Mouse (Mus musculus) macrophage (primary cell): ENCODE data around the gene Zbtb16. TPM values are rescaled to one million over a fixed set of nuclear protein-coding genes. Genes with fewer than 3 reads are reported as not detected.

ENCODE experiments used
- H3K27ac ChIP-seq: fragments of 350-480 bp; formaldehyde crosslinking; 2 replicates; pipeline ENCODE4 v1.9.0; 2021
- H3K36me3 ChIP-seq: fragments of 350-480 bp; formaldehyde crosslinking; 2 replicates; pipeline ENCODE4 v1.9.0; 2021; ENCODE audit errors: inconsistent target
- H3K4me3 ChIP-seq: fragments of 350-480 bp; formaldehyde crosslinking; 2 replicates; pipeline ENCODE4 v1.9.0; 2021; ENCODE audit errors: inconsistent target
- H3K79me2 ChIP-seq: fragments of 350-480 bp; formaldehyde crosslinking; 2 replicates; pipeline ENCODE4 v1.9.0; 2021; ENCODE audit errors: inconsistent target
- WGBS: methylation state at CpG from one replicate; pipeline ENCODE4 v1.1.7; 2026; ENCODE audit warnings: inconsistent platforms; ENCODE audit not compliant: missing documents; 5-methylcytosine and 5-hydroxymethylcytosine counted together
- polyA plus RNA-seq: library from polyadenylated mRNA; stranded (reverse); fragments of 250-400 nt; gene quantifications from 3 replicates; pipeline ENCODE4 v1.2.4, GENCODE M21; 2018; ENCODE audit warnings: inconsistent platforms

Gene Zbtb16
- polyA plus RNA-seq, 1 experiment from 2014 or later = 0.62 TPM

- Histone ChIP-seq H3K27ac (no peak overlapping the region), H3K79me2 (no peaks in the 10 kb centered on the region), H3K4me3 (no peak overlapping the region), H3K36me3 (no peaks in the 10 kb centered on the region)
- 87% methylated on average over 5 of the region's 6 CpGs for WGBS
These were observed 102.9 kb downstream of the Zbtb16 start for GRCm38 (mm10) chr9:48733083-48733482.

- 92% methylated on average over 8 of the region's 8 CpGs for WGBS
These were observed 104.1 kb downstream of the Zbtb16 start for GRCm38 (mm10) chr9:48731651-48732536.

GRCm38 (mm10) chr9:48730446-48730979 is 105.5 kb downstream of the Zbtb16 start:
- Histone ChIP-seq H3K4me3 (no peak overlapping the region), H3K36me3 (no peaks in the 10 kb centered on the region), H3K79me2 (no peaks in the 10 kb centered on the region), H3K27ac (no peak overlapping the region)
- 97% methylated on average over 10 of the region's 10 CpGs for WGBS

More at GRCm38 (mm10) chr9:48731651-48732536, 104.1 kb downstream of the Zbtb16 start:
- H3K27ac ChIP-seq = no peak overlapping the region
- H3K36me3 ChIP-seq = no peaks in the 10 kb centered on the region
- H3K79me2 ChIP-seq = no peaks in the 10 kb centered on the region
- no peak overlapping the region for H3K4me3 ChIP-seq

GRCm38 (mm10) chr9:48729471-48729870 is 106.6 kb downstream of the Zbtb16 start:
- no peaks in the 10 kb centered on the region for H3K79me2 ChIP-seq
- no peaks in the 10 kb centered on the region for H3K36me3 ChIP-seq
- H3K27ac ChIP-seq = no peak overlapping the region
- 68% methylated on average over 3 of the region's 3 CpGs for WGBS
- H3K4me3 ChIP-seq = no peak overlapping the region

GRCm38 (mm10) chr9:48728731-48729123 is 107.3 kb downstream of the Zbtb16 start:
- no peak overlapping the region for H3K4me3 ChIP-seq
- H3K79me2 ChIP-seq = no peaks in the 10 kb centered on the region
- WGBS = 89% methylated on average over 13 of the region's 13 CpGs

GRCm38 (mm10) chr9:48728083-48728730 is 107.8 kb downstream of the Zbtb16 start:
- WGBS = 63% methylated on average over 9 of the region's 10 CpGs

More at GRCm38 (mm10) chr9:48728731-48729123, 107.3 kb downstream of the Zbtb16 start:
- Histone ChIP-seq H3K27ac (no peak overlapping the region), H3K36me3 (no peaks in the 10 kb centered on the region)

GRCm38 (mm10) chr9:48726341-48726740 is 109.7 kb downstream of the Zbtb16 start:
- H3K27ac ChIP-seq = no peak overlapping the region
- no peaks in the 10 kb centered on the region for H3K36me3 ChIP-seq
- 97% methylated on average over 8 of the region's 8 CpGs for WGBS

More at GRCm38 (mm10) chr9:48728083-48728730, 107.8 kb downstream of the Zbtb16 start:
- no peaks in the 10 kb centered on the region for H3K79me2 ChIP-seq
- no peak overlapping the region for H3K4me3 ChIP-seq
- no peak overlapping the region for H3K27ac ChIP-seq
- H3K36me3 ChIP-seq = no peaks in the 10 kb centered on the region

GRCm38 (mm10) chr9:48725918-48726317 is 110.1 kb downstream of the Zbtb16 start:
- Histone ChIP-seq H3K4me3 (no peak overlapping the region), H3K36me3 (no peaks in the 10 kb centered on the region), H3K27ac (no peak overlapping the region), H3K79me2 (no peaks in the 10 kb centered on the region)
- 96% methylated on average over 4 of the region's 4 CpGs for WGBS

More at GRCm38 (mm10) chr9:48726341-48726740, 109.7 kb downstream of the Zbtb16 start:
- Histone ChIP-seq H3K79me2 (no peaks in the 10 kb centered on the region), H3K4me3 (no peak overlapping the region)

GRCm38 (mm10) chr9:48725161-48725560 is 110.9 kb downstream of the Zbtb16 start:
- H3K79me2 ChIP-seq = no peaks in the 10 kb centered on the region

GRCm38 (mm10) chr9:48724733-48725132 is 111.3 kb downstream of the Zbtb16 start:
- Histone ChIP-seq H3K36me3 (no peaks in the 10 kb centered on the region), H3K4me3 (no peak overlapping the region), H3K79me2 (no peaks in the 10 kb centered on the region), H3K27ac (no peak overlapping the region)
- 97% methylated on average over 3 of the region's 3 CpGs for WGBS

More at GRCm38 (mm10) chr9:48725161-48725560, 110.9 kb downstream of the Zbtb16 start:
- no peak overlapping the region for H3K27ac ChIP-seq
- 97% methylated on average over 6 of the region's 6 CpGs for WGBS
- H3K36me3 ChIP-seq = no peaks in the 10 kb centered on the region
- H3K4me3 ChIP-seq = no peak overlapping the region

- WGBS = 47% methylated on average over 10 of the region's 10 CpGs
- Histone ChIP-seq H3K79me2 (no peaks in the 10 kb centered on the region), H3K27ac (no peak overlapping the region), H3K36me3 (no peaks in the 10 kb centered on the region), H3K4me3 (no peak overlapping the region)
These were observed 112.3 kb downstream of the Zbtb16 start for GRCm38 (mm10) chr9:48723511-48724304.

GRCm38 (mm10) chr9:48723025-48723424 is 113.0 kb downstream of the Zbtb16 start:
- Histone ChIP-seq H3K36me3 (no peaks in the 10 kb centered on the region), H3K4me3 (no peak overlapping the region), H3K27ac (no peak overlapping the region), H3K79me2 (no peaks in the 10 kb centered on the region)
- WGBS = 56% methylated on average over 3 of the region's 3 CpGs

GRCm38 (mm10) chr9:48722261-48722920 is 113.6 kb downstream of the Zbtb16 start:
- Histone ChIP-seq H3K27ac (no peak overlapping the region), H3K4me3 (no peak overlapping the region), H3K79me2 (no peaks in the 10 kb centered on the region), H3K36me3 (no peaks in the 10 kb centered on the region)
- WGBS = 88% methylated on average over 3 of the region's 3 CpGs

- no peaks in the 10 kb centered on the region for H3K79me2 ChIP-seq
- no peaks in the 10 kb centered on the region for H3K36me3 ChIP-seq
- no peak overlapping the region for H3K27ac ChIP-seq
- no peak overlapping the region for H3K4me3 ChIP-seq
- WGBS = 98% methylated on average over 6 of the region's 6 CpGs
These were observed 114.4 kb downstream of the Zbtb16 start for GRCm38 (mm10) chr9:48721655-48722054.
